Mouse (Mus musculus) hindbrain, embryonic 11.5 days (tissue): ENCODE measurements around the gene Rab25. TPM values are rescaled to one million over a fixed set of nuclear protein-coding genes. Genes with fewer than 3 reads are reported as not detected.

Source experiments
- ATAC-seq: fragments of 200-750 bp; cut with Nextera tagmentation; 2 replicates; pipeline ENCODE4 v1.8.0; 2017; ENCODE audit warnings: mild to moderate bottlenecking, moderate TSS enrichment, moderate library complexity; ENCODE audit not compliant: low FRiP score
- DNase-seq: peaks from one replicate; pipeline ENCODE4 v3.0.0-alpha.2; 2015; ENCODE audit warnings: low spot score
- H3K27ac ChIP-seq: fragments of 300-500 bp; sonication (generic); 2 replicates; pipeline ENCODE4 v1.5.1; 2014; ENCODE audit warnings: mild to moderate bottlenecking, low read depth, low read length
- H3K27me3 ChIP-seq: fragments of 300-500 bp; sonication (generic); 2 replicates; pipeline ENCODE4 v1.6.1; 2014; ENCODE audit warnings: mild to moderate bottlenecking, low read length, moderate library complexity, mixed read lengths; ENCODE audit not compliant: control insufficient read depth, insufficient read depth
- H3K36me3 ChIP-seq: fragments of 300-500 bp; sonication (generic); 2 replicates; pipeline ENCODE4 v1.6.1; 2014; ENCODE audit warnings: mild to moderate bottlenecking, low read length, moderate library complexity, mixed read lengths; ENCODE audit not compliant: control insufficient read depth, insufficient read depth
- H3K4me1 ChIP-seq: fragments of 300-500 bp; sonication (generic); replicated peaks from 2 replicates; pipeline ENCODE4 v1.6.1; 2014; ENCODE audit warnings: low read length, mixed read lengths; ENCODE audit not compliant: control insufficient read depth, insufficient read depth
- H3K4me2 ChIP-seq: fragments of 300-500 bp; sonication (generic); replicated peaks from 2 replicates; pipeline ENCODE4 v1.6.1; 2014; ENCODE audit warnings: mild to moderate bottlenecking, low read depth, low read length
- H3K4me3 ChIP-seq: fragments of 300-500 bp; sonication (generic); 2 replicates; pipeline ENCODE4 v1.5.1; 2014; ENCODE audit warnings: low read depth, low read length
- H3K9ac ChIP-seq: fragments of 300-500 bp; sonication (generic); 2 replicates; pipeline ENCODE4 v1.6.1; 2014; ENCODE audit warnings: low read depth, low read length
- H3K9me3 ChIP-seq: fragments of 300-500 bp; sonication (generic); 2 replicates; pipeline ENCODE4 v1.6.1; 2016; ENCODE audit warnings: low read length; ENCODE audit not compliant: control insufficient read depth
- WGBS: fragments of 180-500 bp; shearing (Covaris S2); extraction: QIAGEN DNeasy Blood & Tissue Kit; methylation state at CpG from one replicate; pipeline ENCODE4 v1.1.7; 2014; 5-methylcytosine and 5-hydroxymethylcytosine counted together
- polyA plus RNA-seq: library from polyadenylated mRNA; unstranded; fragments of >200 nt; fragmentation: Nextera tagmentation; extraction: Ambion mirVana; gene quantifications from 2 replicates; pipeline ENCODE4 v1.2.1, GENCODE M21; 2014

The Rab25 gene
- polyA plus RNA-seq, 1 experiment from 2014 or later = 1.8 TPM

GRCm38 (mm10) chr3:88552082-88552645 lies 4.1 kb upstream of the Rab25 start:
- ATAC-seq (no peak), DNase-seq (no peak)
- Histone ChIP-seq H3K9me3 (no peaks in the 10 kb centered on the region), H3K4me2 (peak overlapping the region; percentile 69), H3K9ac (peak overlapping the region; percentile 65), H3K4me1 (peaks cover 2% of the 10 kb centered on the region; the same call in 1 of the 2 replicates), H3K27me3 (no peaks in the 10 kb centered on the region), H3K36me3 (peaks cover 6% of the 10 kb centered on the region; the same call in 1 of the 2 replicates), H3K4me3 (peak overlapping the region; percentile 64), H3K27ac (peak overlapping the region; percentile 31; the same call in 1 of the 2 replicates)
- 25% methylated on average over 16 of the region's 16 CpGs for WGBS

- peaks cover 2% of the 10 kb centered on the region; the same call in 1 of the 2 replicates for H3K4me1 ChIP-seq
- H3K27me3 ChIP-seq = no peaks in the 10 kb centered on the region
- peaks cover under 1% of the 10 kb centered on the region; the same call in 1 of the 2 replicates for H3K36me3 ChIP-seq
- H3K9ac ChIP-seq = no peak overlapping the region
- no peak overlapping the region for H3K27ac ChIP-seq
- H3K4me2 ChIP-seq = 0 out of 2 replicates have a peak overlapping the region, but pooled peaks have one; percentile 69
- DNase-seq (no peak), ATAC-seq (no peak)
- no peaks in the 10 kb centered on the region for H3K9me3 ChIP-seq
- no peak overlapping the region for H3K4me3 ChIP-seq
- 81% methylated on average over 4 of the region's 4 CpGs for WGBS
Measured at GRCm38 (mm10) chr3:88551586-88551985, 3.5 kb upstream of the Rab25 start.

GRCm38 (mm10) chr3:88546674-88547418 lies 1.3 kb downstream of the Rab25 start:
- H3K4me3 ChIP-seq = no peak overlapping the region
- no peaks in the 10 kb centered on the region for H3K4me1 ChIP-seq
- H3K27me3 ChIP-seq = no peaks in the 10 kb centered on the region
- no peak overlapping the region for H3K27ac ChIP-seq
- ATAC-seq (no peak), DNase-seq (no peak)
- H3K36me3 ChIP-seq = no peaks in the 10 kb centered on the region
- no peak overlapping the region for H3K4me2 ChIP-seq
- WGBS = 76% methylated on average over 6 of the region's 6 CpGs
- no peaks in the 10 kb centered on the region for H3K9me3 ChIP-seq
- no peak overlapping the region for H3K9ac ChIP-seq

DNA sequence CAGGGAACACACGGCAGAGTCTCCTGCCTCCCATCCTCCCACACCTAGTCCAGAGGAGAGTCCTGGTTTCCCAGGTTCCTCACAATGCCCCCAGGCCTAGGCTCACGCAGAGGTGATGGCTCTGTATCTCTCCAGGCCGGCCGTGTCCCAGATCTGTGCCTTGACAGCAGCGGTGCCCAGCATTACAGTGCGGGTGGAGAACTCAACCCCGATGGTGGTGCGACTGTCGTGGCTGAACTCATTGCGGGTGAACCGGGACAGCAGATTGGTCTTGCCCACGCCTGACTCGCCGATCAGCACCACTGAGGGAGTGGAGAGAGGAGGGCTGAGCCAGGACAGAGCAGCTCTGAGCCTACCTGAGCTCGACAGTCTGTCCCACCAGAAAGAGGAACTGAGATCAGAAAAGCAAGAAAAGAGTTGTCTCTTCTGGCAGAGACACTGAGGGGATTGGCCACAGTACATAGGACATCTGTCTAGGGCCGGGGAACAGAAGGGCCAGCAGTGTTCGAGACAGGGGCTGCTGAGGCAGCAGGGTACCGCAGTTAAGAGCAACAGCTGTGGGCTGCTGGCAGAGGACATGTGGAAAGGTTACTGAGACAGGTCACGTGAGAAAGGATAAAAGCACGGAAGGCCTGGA lies 3.0 kb downstream of the Rab25 start:
- H3K27ac ChIP-seq = no peak overlapping the region
- DNase-seq (no peak), ATAC-seq (no peak)
- H3K4me3 ChIP-seq = no peak overlapping the region
- H3K36me3 ChIP-seq = no peaks in the 10 kb centered on the region
- no peak overlapping the region for H3K4me2 ChIP-seq
- H3K9me3 ChIP-seq = no peaks in the 10 kb centered on the region
- no peaks in the 10 kb centered on the region for H3K4me1 ChIP-seq
- 61% methylated on average over 20 of the region's 20 CpGs for WGBS
- no peaks in the 10 kb centered on the region for H3K27me3 ChIP-seq
- H3K9ac ChIP-seq = no peak overlapping the region

DNA sequence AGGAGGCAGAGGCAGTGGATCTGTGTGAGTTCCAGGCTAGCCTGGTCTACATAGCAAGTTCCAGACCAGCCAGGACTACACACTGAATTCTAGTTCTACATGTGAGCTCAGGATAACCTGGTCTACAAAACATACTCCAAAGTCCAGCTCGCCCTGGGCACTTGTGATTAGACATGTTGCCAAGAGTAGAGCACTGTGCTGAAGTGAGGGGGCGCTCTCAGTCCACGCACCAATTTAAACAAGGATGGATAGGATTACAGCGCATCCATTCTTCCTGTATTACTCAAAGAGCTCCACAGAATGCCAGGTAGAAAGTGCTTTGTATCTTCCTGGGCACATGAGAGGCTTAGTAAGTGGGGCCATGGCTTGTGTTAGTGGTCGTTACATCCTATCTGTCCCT lies 3.6 kb downstream of the Rab25 start:
- H3K4me3 ChIP-seq = no peak overlapping the region
- H3K27ac ChIP-seq = no peak overlapping the region
- H3K4me1 ChIP-seq = no peaks in the 10 kb centered on the region
- ATAC-seq (no peak), DNase-seq (peak; percentile 43)
- H3K27me3 ChIP-seq = no peaks in the 10 kb centered on the region
- H3K9me3 ChIP-seq = no peaks in the 10 kb centered on the region
- no peak overlapping the region for H3K4me2 ChIP-seq
- no peak overlapping the region for H3K9ac ChIP-seq
- H3K36me3 ChIP-seq = no peaks in the 10 kb centered on the region
- 43% methylated on average over 5 of the region's 5 CpGs for WGBS

- H3K4me2 ChIP-seq = no peak overlapping the region
- no peaks in the 10 kb centered on the region for H3K9me3 ChIP-seq
- ATAC-seq = no peak
- DNase-seq = no peak
- H3K27me3 ChIP-seq = no peaks in the 10 kb centered on the region
- no peaks in the 10 kb centered on the region for H3K36me3 ChIP-seq
- WGBS = 76% methylated on average over 5 of the region's 5 CpGs
- peaks cover under 1% of the 10 kb centered on the region for H3K4me1 ChIP-seq
- H3K27ac ChIP-seq = no peak overlapping the region
- no peak overlapping the region for H3K9ac ChIP-seq
- H3K4me3 ChIP-seq = no peak overlapping the region
Measured at GRCm38 (mm10) chr3:88543651-88544410, 4.3 kb downstream of the Rab25 start.

- H3K9ac ChIP-seq = no peak overlapping the region
- H3K27me3 ChIP-seq = no peaks in the 10 kb centered on the region
- H3K9me3 ChIP-seq = no peaks in the 10 kb centered on the region
- no peak overlapping the region for H3K27ac ChIP-seq
- no peak overlapping the region for H3K4me3 ChIP-seq
- 83% methylated on average over 8 of the region's 8 CpGs for WGBS
- H3K4me2 ChIP-seq = no peak overlapping the region
- ATAC-seq (no peak), DNase-seq (no peak)
- peaks cover 7% of the 10 kb centered on the region for H3K4me1 ChIP-seq
- H3K36me3 ChIP-seq = peaks cover 4% of the 10 kb centered on the region; the same call in 1 of the 2 replicates
Measured at GRCm38 (mm10) chr3:88543174-88543573, 4.9 kb downstream of the Rab25 start.

GRCm38 (mm10) chr3:88542486-88542885 lies 5.6 kb downstream of the Rab25 start:
- H3K4me3 ChIP-seq = no peak overlapping the region
- no peak overlapping the region for H3K4me2 ChIP-seq
- H3K9ac ChIP-seq = no peak overlapping the region
- no peaks in the 10 kb centered on the region for H3K27me3 ChIP-seq
- no peak overlapping the region for H3K27ac ChIP-seq
- H3K36me3 ChIP-seq = peaks cover 9% of the 10 kb centered on the region; the same call in 1 of the 2 replicates
- ATAC-seq (no peak), DNase-seq (no peak)
- 72% methylated on average over 4 of the region's 4 CpGs for WGBS
- no peaks in the 10 kb centered on the region for H3K9me3 ChIP-seq
- peaks cover 10% of the 10 kb centered on the region for H3K4me1 ChIP-seq
